Mouse (Mus musculus) heart, adult 2 months (tissue): ENCODE data around the gene Zfp758. TPM values are rescaled to one million over a fixed set of nuclear protein-coding genes. Genes with fewer than 3 reads are reported as not detected.
"Not testable (repeated sequence)": the region's sequence is repeated elsewhere in the genome, so short reads cannot be mapped to it uniquely, and the experiment has no call there.

Experiments
- DNase-seq, 2 experiments: peaks; one replicate each; pipeline ENCODE4 v3.0.0; 2021
- H3K27ac ChIP-seq: fragments of 200-600 bp; 2 replicates; pipeline ENCODE4 v1.8.1; 2022
- H3K27me3 ChIP-seq: fragments of 200-500 bp; 2 replicates; pipeline ENCODE4 v1.6.1; 2012; ENCODE audit warnings: mild to moderate bottlenecking, low read length, inconsistent platforms, mixed read lengths; ENCODE audit not compliant: control insufficient read depth, insufficient read depth
- H3K36me3 ChIP-seq: fragments of 200-500 bp; 2 replicates; pipeline ENCODE4 v1.6.1; 2012; ENCODE audit warnings: low read length, inconsistent platforms; ENCODE audit not compliant: control insufficient read depth, insufficient read depth
- H3K4me1 ChIP-seq: fragments of 200-500 bp; 2 replicates; pipeline ENCODE4 v1.6.1; 2011; ENCODE audit warnings: low read length; ENCODE audit not compliant: control insufficient read depth, insufficient read depth
- H3K4me3 ChIP-seq: fragments of 200-600 bp; 2 replicates; pipeline ENCODE4 v1.8.1; 2022
- H3K79me2 ChIP-seq: fragments of 200-500 bp; replicated peaks from 2 replicates; pipeline ENCODE4 v1.6.1; 2012; ENCODE audit warnings: mild to moderate bottlenecking, inconsistent platforms, low read length, moderate library complexity, mixed read lengths; ENCODE audit not compliant: control insufficient read depth, insufficient read depth
- H3K9ac ChIP-seq: fragments of 200-500 bp; 2 replicates; pipeline ENCODE4 v1.6.1; 2012; ENCODE audit warnings: low read depth, mild to moderate bottlenecking, control low read depth, inconsistent platforms, low read length, mixed read lengths
- CTCF ChIP-seq: fragments of 200-600 bp; IDR thresholded peaks from 2 replicates; pipeline ENCODE4 v1.8.1; 2022; ENCODE audit warnings: antibody characterized with exemption, mild to moderate bottlenecking, moderate library complexity
- EP300 ChIP-seq: fragments of 200-500 bp; IDR thresholded peaks from 2 replicates; pipeline ENCODE4 v1.6.1; 2011; ENCODE audit warnings: low read depth, low read length, control low read depth; ENCODE audit not compliant: insufficient read depth
- POLR2A ChIP-seq: fragments of 200-500 bp; IDR thresholded peaks from 2 replicates; pipeline ENCODE4 v1.6.1; 2011; ENCODE audit warnings: mild to moderate bottlenecking, low read depth, low read length, control low read depth; ENCODE audit not compliant: insufficient read depth
- WGBS: fragments of 180-500 bp; shearing (Covaris S2); methylation state at CpG from one replicate; pipeline ENCODE4 v1.1.7; 2018; 5-methylcytosine and 5-hydroxymethylcytosine counted together
- intact Hi-C: fragments of 180-260 bp; cut with DNase I; formaldehyde crosslinking; loops from one replicate; pipeline ENCODE4 v1.15.1; 2025
- long read RNA-seq: library from polyadenylated mRNA; stranded (forward); transcript quantifications from one replicate; pipeline ENCODE4 v2.0.0, GENCODE M21; 2021
- polyA plus RNA-seq: library from polyadenylated mRNA; depleted of rRNA; stranded (reverse); fragments of >200 nt; gene quantifications from 2 replicates; pipeline ENCODE4 v1.2.3, GENCODE M21; 2012; rRNA removed
- total RNA-seq, 2 experiments: library from RNA; stranded (reverse); gene quantifications; 2 replicates each; pipeline ENCODE4 v1.2.3; 2021

The Zfp758 gene
- total RNA-seq: 10 to 100 TPM in 1 of 2 experiments, 1 to 10 TPM in 1; 9.2 to 10.2 TPM
- polyA plus RNA-seq: 0.92 and 1.5 TPM in 2 replicates
- long read RNA-seq, partial matches to known transcripts: 0 of 6 reads
- long read RNA-seq, other reads (novel, unspliced or antisense): 0 of 6 reads

DNA sequence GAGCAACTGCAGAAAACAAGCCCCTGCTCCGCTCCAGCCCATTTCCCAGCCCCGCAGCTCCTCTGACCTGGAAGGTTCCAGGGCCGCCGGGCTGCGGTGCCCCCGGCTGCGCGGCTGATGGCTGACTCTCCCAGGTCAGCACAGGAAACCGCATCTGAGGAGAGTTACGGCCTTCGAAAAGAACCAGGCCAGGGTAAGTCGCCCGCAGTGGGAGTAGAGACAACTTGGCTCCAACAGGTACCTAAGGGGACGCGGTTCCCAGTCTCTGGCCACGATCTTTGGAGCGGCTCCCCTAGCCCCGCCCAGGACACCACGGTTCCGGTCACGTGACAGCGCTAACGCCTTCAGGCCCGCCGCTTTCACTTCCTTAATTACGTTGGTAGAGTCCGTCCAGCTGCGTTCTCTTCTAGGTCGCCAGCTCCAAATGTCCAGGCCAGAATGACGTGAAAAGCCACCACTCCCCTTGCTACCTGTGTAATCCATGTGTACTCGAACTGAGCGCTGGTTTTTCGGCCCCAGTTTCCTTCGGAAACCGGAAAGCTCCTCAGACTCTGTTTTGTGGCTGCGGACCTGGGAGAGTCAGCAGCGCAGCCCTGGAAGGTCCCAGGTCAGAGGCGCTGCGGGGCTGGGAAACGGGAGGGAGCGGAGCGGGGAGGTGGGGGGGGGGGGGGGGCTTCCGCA, at the start of gene Zfp758, which contains the start of gene Zfp944:
Gene Zfp758, plus strand, starts transcription at position 353 of the 681 bp plus-strand sequence.
Gene Zfp944, minus strand, starts transcription at position 300 of the 681 bp plus-strand sequence.
- H3K27me3 ChIP-seq, H3K79me2 ChIP-seq, H3K36me3 ChIP-seq, H3K4me1 ChIP-seq: not testable (repeated sequence)
- peak; percentile 78 to 79 for DNase-seq
- Histone ChIP-seq H3K4me3 (peak within 1 kb of the TSS; percentile 69), H3K9ac (peak within 1 kb of the TSS; percentile 92), H3K27ac (peak within 1 kb of the TSS; percentile 85)
- intact Hi-C loops: loop anchor here (2.0 to 5.0 kb wide), 2 partner anchors 44 to 62 kb away; no protein-coding TSS in a partner anchor
- WGBS: under 1% methylated on average over 31 of the region's 43 CpGs
- 0 out of 2 replicates have a peak, but pooled peaks have one; percentile 37 for TF ChIP-seq POLR2A

DNA sequence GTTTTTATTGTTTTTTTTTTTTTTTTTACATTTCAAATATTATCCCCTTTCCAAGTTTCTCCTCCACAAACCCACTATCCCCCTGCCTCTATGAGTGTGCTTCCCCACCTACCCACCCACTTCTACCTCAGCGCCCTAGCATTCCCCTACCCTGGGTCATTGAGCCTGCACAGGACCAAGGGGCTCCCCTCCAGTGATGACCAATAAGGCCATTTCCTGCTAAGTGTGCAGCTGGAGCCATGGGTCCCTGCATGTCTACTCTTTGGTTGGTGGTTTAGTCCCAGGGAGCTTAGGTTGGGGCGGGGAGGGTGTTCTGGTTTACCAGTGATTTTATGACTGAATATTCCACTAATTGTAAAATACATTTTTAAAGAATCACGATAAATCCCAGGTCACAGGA, 47.0 kb upstream of the Zfp758 start:
- peak in 1 of 2 experiments; percentile 18 for DNase-seq
- not testable (repeated sequence) for H3K27me3 ChIP-seq, H3K4me1 ChIP-seq, H3K36me3 ChIP-seq, H3K79me2 ChIP-seq
- peak overlapping the region; percentile 94; the same call in 1 of the 2 replicates for H3K9ac ChIP-seq
- H3K4me3 ChIP-seq: peak overlapping the region; percentile 69
- intact Hi-C loops: loop anchor here (5.0 to 10.0 kb wide), 2 partner anchors 87 to 111 kb away; partner anchors contain the start of genes Zfp946 and Zfp994
- peak overlapping the region; percentile 86 for H3K27ac ChIP-seq
- WGBS: 0% methylated on average over 3 of the region's 3 CpGs

- Histone ChIP-seq H3K9ac (peak within 1 kb of the TSS; percentile 94), H3K27ac (peak within 1 kb of the TSS; percentile 86), H3K4me3 (peak within 1 kb of the TSS; percentile 69)
- not testable (repeated sequence) for H3K79me2 ChIP-seq, H3K36me3 ChIP-seq, H3K27me3 ChIP-seq, H3K4me1 ChIP-seq
- peak; percentile 76 to 91 for DNase-seq
- intact Hi-C loops: loop anchor here (5.0 to 10.0 kb wide), 3 partner anchors 48 to 110 kb away; partner anchors contain the start of genes Zfp758, Zfp944, Zfp946 and Zfp994
- WGBS: under 1% methylated on average over 20 of the region's 20 CpGs
- TF ChIP-seq POLR2A (peak; percentile 68), CTCF (peak; percentile 38)
Measured at GRCm38 (mm10) chr17:22314730-22315226, 46.5 kb upstream of the Zfp758 start, which contains the start of gene CT030661.1. Gene CT030661.1, minus strand, starts transcription at chr17:22314837.

DNA sequence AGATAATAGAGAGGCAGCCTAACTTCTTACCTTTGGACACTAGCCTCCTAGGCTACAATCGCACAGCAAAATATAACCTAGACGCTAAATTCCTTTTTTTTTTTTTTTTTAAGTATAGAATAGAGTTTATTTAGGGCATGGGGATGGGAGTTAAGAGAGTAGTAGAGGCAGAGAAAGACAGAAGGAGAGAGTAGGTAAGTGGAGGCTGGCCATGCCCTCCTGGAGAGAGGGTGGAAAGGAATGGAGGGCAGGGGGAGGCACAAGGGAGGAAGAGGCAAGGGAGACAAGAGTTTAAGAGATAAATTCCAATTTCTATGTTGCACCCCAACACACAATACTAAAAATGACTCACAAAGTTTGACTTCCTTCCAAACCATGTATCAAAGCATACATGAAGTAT, 46.0 kb upstream of the Zfp758 start:
- not testable (repeated sequence) for DNase-seq, H3K36me3 ChIP-seq, H3K79me2 ChIP-seq, H3K4me1 ChIP-seq, H3K27me3 ChIP-seq
- 13% methylated on average over 2 of the region's 2 CpGs for WGBS
- Histone ChIP-seq H3K27ac (peak overlapping the region; percentile 86), H3K4me3 (peak overlapping the region; percentile 69), H3K9ac (peak overlapping the region; percentile 59; the same call in 1 of the 2 replicates)
- intact Hi-C loops: loop anchor here (5.0 to 10.0 kb wide), 2 partner anchors 47 to 110 kb away; partner anchors contain the start of genes Zfp758, Zfp944 and Zfp946

DNA sequence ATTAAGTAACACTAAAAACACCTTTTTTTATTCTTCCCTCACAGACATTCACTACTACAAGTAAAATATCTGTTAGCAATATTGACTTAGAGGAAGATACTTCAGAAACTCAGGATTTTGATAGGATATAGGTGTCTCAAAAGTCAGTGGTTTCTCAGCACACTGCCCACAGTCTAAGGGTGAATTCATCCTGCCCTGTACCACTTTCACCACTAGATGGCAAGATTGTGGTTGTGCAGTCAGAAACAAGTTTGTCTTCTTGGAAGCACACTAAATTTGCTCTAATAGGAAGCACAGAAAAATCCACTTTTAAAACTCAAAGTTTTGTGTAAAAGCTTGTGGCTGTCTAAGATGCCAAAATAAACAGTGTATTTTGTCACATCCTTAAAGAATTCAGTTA, 8.5 kb upstream of the Zfp758 start:
- intact Hi-C loops: loop anchor here (2.0 to 10.0 kb wide), 2 partner anchors 64 to 842 kb away; partner anchors contain the start of gene Zfp40
- Histone ChIP-seq H3K27ac (no peak overlapping the region), H3K4me1 (no peaks in the 10 kb centered on the region), H3K9ac (no peak overlapping the region), H3K27me3 (no peaks in the 10 kb centered on the region), H3K79me2 (no peaks in the 10 kb centered on the region), H3K36me3 (no peaks in the 10 kb centered on the region), H3K4me3 (no peak overlapping the region)
- peak; percentile 94 for TF ChIP-seq CTCF
- TF ChIP-seq POLR2A: no peak
- DNase-seq: no peak

DNA sequence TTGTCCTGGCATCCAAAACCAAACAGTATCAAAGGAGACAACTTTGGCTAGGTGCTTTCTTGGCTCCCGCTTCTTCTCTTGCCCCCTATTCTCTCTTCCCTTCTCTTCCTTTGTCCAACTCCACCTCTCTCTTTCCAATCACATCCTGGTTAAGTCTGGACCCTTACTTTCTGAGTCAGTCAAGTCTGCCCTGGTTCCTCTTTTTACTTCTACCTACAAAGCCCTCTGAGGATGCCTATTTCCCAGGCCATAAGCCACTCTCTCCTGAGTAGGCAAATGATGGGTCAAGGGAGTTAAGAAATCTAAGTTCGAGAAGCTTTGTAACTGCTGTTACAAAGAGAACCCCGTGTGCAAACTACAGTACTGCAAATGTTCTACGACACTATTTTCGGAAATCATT, 681 bp upstream of the Zfp758 start:
- no peak for DNase-seq
- Histone ChIP-seq H3K9ac (peak overlapping the region; percentile 20; the same call in 1 of the 2 replicates), H3K27me3 (no peaks in the 10 kb centered on the region), H3K27ac (peak overlapping the region; percentile 69), H3K79me2 (no peaks in the 10 kb centered on the region; the same call in none of the 2 replicates), H3K4me1 (peaks cover 3% of the 10 kb centered on the region), H3K4me3 (peak overlapping the region; percentile 69), H3K36me3 (no peaks in the 10 kb centered on the region)
- intact Hi-C loops: loop anchor here (2.0 to 5.0 kb wide), 2 partner anchors 43 to 62 kb away; no protein-coding TSS in a partner anchor
- TF ChIP-seq EP300 (no peak), CTCF (no peak), POLR2A (no peak)
- 24% methylated on average over 5 of the region's 5 CpGs for WGBS
